Mouse (Mus musculus) 3T3-L1 (cell line): ENCODE results near the gene Klhl22.

Experiments
- DNase-seq: peaks from one replicate; pipeline ENCODE4 v3.0.0-alpha.2; 2015; ENCODE audit warnings: low read depth, low spot score

Gene Klhl22

DNA sequence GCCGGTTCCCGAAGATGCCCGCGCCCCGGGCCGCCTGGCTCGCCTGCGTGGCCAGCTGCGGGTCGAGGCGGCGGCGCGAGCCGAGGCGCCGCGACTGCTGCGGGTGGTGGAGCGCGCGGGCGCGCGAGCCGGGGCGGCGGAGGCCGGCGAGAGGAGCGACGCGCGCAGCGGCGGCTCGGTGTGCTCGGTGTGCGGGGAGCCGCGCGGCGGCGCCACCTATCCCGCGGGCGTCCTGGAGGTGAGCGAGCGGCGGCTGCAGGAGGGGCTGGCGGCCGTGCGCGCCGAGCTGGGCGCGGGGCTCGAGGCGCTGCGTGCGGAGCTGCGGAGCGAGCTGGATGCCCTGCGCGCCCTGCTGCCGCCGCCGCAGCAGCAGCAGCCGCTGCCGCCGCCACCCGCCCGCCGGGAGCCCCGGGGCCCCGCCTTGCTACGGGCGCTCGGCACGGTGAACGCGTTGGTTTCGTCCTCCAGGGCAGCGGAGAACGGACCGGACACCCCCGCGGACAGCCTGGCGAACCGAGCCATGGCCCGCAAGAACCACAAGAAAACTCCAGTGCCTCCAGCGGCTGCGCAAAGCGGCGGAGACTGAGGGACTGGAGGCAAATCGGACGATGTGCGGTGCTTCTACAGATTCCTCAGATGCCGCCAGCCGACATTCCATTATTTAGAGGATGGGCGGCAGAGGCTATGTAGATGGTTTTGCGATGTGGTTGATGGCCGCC is 74.4 kb downstream of the Klhl22 start:
- no peak for DNase-seq

DNA sequence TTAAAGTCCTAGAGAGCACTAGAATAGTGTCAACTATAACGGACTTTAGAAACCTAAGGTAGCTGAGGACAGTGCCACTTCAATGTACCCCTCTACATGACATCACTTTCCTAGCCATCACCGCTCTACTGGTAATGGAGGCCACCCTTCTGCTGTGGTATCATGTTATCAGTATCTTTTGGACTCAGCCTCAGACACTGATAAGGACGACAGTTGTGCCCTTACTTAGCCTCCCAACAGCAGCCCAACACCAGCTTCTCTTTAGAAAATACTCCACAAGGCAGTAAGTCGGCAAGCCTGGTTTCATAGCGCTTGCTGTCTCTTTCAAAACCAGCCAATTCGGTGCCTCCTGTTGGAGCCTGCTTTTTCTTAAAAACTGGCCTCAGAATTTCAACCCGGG is 75.1 kb downstream of the Klhl22 start:
- no peak for DNase-seq

DNA sequence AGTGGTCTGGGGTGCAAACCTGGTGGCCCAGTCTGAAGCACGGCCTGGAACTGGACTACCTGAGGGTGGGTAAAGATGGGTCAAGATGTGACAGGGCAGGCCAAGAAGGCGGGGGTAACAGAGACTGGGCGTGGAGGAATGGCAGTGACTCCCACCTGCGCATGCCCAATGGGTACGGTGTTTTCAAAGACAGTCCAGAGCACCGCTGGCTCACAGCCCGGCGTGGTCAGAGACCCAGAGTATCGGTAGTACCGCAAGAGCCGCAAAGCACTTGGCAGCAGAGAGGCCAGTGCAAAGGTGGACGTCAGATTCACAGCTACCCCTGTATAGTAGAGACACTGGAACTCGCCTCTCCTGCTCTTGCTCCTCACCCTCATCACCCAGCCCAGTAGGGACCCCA is 76.1 kb downstream of the Klhl22 start:
- DNase-seq = no peak

DNA sequence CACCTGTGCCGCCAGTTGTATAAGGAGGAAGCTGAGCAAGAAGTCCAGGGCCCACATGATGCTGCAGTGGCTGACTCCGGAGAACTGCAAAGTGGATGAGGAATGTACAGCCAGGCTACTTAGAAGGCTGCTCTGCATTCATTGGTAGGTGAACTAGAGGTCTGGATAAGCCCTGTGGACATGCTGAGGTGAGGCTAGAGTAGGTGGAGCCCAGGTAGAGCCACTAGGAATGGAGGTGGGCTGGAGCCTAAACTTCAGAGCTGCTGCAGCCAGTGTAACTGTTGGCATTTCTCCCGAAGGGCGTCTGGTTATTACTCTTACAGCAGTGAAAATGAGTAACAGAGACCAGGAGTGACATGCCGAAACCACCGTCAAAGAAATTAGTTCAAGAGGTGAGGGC is 78.6 kb downstream of the Klhl22 start, which contains the start of gene Car15:
Car15 (minus strand) TSS at position 314 of the 400 bp plus-strand sequence.
- DNase-seq = no peak

DNA sequence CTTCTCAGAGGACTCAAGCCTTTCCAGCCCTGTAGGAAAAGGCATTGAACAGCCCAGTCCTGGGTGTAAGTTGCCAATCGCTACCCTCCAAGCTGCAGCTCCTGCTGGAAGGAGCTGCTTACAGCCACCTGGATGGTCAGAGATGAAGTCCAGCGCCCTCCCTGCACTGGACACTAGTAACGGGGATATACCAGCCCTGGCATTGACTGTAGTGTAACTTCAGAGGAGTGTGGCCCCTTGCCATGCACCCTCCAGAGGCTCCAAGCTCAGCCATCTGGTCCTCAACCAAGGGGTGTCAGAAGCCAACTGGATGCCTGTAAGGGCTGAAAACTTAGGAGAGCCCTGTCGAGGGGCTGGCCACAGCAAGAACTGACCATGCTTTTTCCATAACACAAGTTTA is 80.6 kb downstream of the Klhl22 start:
- DNase-seq = no peak

DNA sequence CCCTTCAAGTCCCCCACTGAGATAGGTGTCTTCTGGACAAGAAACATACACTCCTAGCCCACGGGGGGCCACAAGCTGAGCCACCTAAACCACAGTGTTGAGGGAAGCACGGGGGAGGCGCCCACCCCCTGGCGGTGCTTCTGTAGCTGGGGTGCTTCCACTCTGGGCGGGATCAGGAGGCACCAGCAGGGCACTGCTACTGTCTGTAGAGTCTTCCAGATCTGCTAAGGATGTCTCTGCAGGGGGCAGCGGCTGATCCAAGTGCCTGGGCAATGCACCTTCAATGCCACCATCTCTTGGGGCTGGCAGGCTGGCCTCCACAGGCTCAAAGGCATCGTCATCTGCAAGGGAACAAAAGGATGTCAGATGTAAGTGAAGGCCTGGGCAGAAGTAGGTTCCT is 83.0 kb downstream of the Klhl22 start:
- no peak for DNase-seq
